Comparison of ENCODE assay signal across 8 mouse cellular contexts in the genomic region with DNA sequence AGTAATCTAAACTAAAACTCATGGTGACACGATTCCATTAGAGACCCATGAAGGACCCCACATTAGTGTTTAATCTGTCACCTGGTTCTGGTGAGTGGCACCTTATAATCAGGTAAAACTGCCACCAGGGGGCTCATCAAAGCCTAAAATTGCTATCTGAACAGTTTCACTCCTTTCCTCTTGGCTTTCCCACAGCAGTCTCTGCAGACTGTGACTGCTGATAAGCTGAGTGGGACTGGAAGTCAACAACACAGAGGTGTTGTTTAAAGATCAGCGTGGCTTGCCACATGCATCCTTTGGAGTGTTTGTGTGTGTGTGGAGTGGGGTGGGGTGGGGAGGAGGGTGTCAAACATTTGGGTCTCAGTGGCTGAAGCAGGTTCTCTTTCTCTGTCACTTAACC.
DNase-seq lines count a peak whose midpoint lies in the region; ATAC-seq and TF ChIP-seq lines count a peak whose summit lies in the region.

No protein-coding gene starts in this region.

- 0 out of 2 replicates have a peak, but pooled peaks have one; percentile 38 for ATAC-seq in hindbrain, postnatal 0 days
- no peak for ATAC-seq in hindbrain, embryonic 13.5 days (ENCODE audit: low FRiP score)
- ATAC-seq in kidney, postnatal 0 days (replicated peaks; ENCODE audit: low FRiP score, low read depth) = no peak
- ATAC-seq in stomach, postnatal 0 days (ENCODE audit: low FRiP score, low TSS enrichment) = no peak
- no peak for ATAC-seq in monocyte, adult 5-6 weeks (replicated peaks; ENCODE audit: insufficient number of reproducible peaks, low FRiP score, low TSS enrichment, poor library complexity, severe bottlenecking)

- no peak overlapping the region for H3K9ac ChIP-seq in hindbrain, postnatal 0 days (replicated peaks; ENCODE audit: low read length)
- H3K9ac ChIP-seq in hindbrain, embryonic 13.5 days = no peak overlapping the region
- H3K9ac ChIP-seq in kidney, postnatal 0 days (ENCODE audit: low read depth, low read length) = no peak overlapping the region
- no peak overlapping the region for H3K9ac ChIP-seq in stomach, postnatal 0 days (ENCODE audit: low read length)

- H3K27me3 ChIP-seq in hindbrain, postnatal 0 days (ENCODE audit: insufficient read depth, low read length) = no peaks in the 10 kb centered on the region
- no peaks in the 10 kb centered on the region for H3K27me3 ChIP-seq in hindbrain, embryonic 13.5 days
- no peaks in the 10 kb centered on the region for H3K27me3 ChIP-seq in kidney, postnatal 0 days (ENCODE audit: insufficient read depth, low read length)
- H3K27me3 ChIP-seq in stomach, postnatal 0 days (ENCODE audit: control insufficient read depth, insufficient read depth, low read length) = no peaks in the 10 kb centered on the region

- WGBS in hindbrain, postnatal 0 days = 58% methylated on average over 2 of the region's 2 CpGs
- WGBS in hindbrain, embryonic 13.5 days = 63% methylated on average over 2 of the region's 2 CpGs
- 53% methylated on average over 2 of the region's 2 CpGs for WGBS in kidney, postnatal 0 days
- WGBS in stomach, postnatal 0 days = 22% methylated on average over 2 of the region's 2 CpGs

- H3K27ac ChIP-seq in hindbrain, postnatal 0 days = no peak overlapping the region
- H3K27ac ChIP-seq in hindbrain, embryonic 13.5 days = no peak overlapping the region
- no peak overlapping the region for H3K27ac ChIP-seq in kidney, postnatal 0 days
- no peak overlapping the region for H3K27ac ChIP-seq in stomach, postnatal 0 days (replicated peaks)

- TF ChIP-seq CTCF in hindbrain, postnatal 0 days (IDR thresholded peaks at IDR 0.05; ENCODE audit: low read depth) = peak; percentile 43
- peak; percentile 42; the same call in 1 of the 2 replicates for TF ChIP-seq CTCF in kidney, postnatal 0 days (IDR thresholded peaks at IDR 0.05; ENCODE audit: low read depth)
- peak; percentile 37 for TF ChIP-seq CTCF in stomach, postnatal 0 days (IDR thresholded peaks at IDR 0.05; ENCODE audit: low read depth)

- no peak overlapping the region for H3K4me3 ChIP-seq in hindbrain, postnatal 0 days (ENCODE audit: low read length)
- H3K4me3 ChIP-seq in hindbrain, embryonic 13.5 days = no peak overlapping the region
- H3K4me3 ChIP-seq in kidney, postnatal 0 days (replicated peaks; ENCODE audit: low read depth, low read length) = no peak overlapping the region
- H3K4me3 ChIP-seq in stomach, postnatal 0 days (ENCODE audit: low read depth, low read length) = no peak overlapping the region

- peak; percentile 51 for DNase-seq in hindbrain, postnatal 0 days (ENCODE audit: low spot score)
- peak; percentile 35 to 43 for DNase-seq in right cerebral cortex, adult 2 months (ENCODE audit: low spot score in 2 of 2)
- DNase-seq in right cerebral cortex, postnatal 36 days (ENCODE audit: low spot score in 2 of 2) = no peak
- DNase-seq in kidney, postnatal 0 days (ENCODE audit: low spot score) = peak; percentile 39
- no peak for DNase-seq in stomach, postnatal 0 days (ENCODE audit: low spot score)
- DNase-seq in ovary, adult 18-20 months (ENCODE audit: low spot score) = no peak

- H3K9me3 ChIP-seq in hindbrain, postnatal 0 days (ENCODE audit: low read length) = no peaks in the 10 kb centered on the region
- no peaks in the 10 kb centered on the region for H3K9me3 ChIP-seq in hindbrain, embryonic 13.5 days
- H3K9me3 ChIP-seq in kidney, postnatal 0 days (replicated peaks; ENCODE audit: low read length) = no peaks in the 10 kb centered on the region
- H3K9me3 ChIP-seq in stomach, postnatal 0 days (ENCODE audit: control insufficient read depth, low read length) = no peaks in the 10 kb centered on the region

- no peaks in the 10 kb centered on the region for H3K4me1 ChIP-seq in hindbrain, postnatal 0 days (ENCODE audit: insufficient read depth, low read length)
- peaks cover 3% of the 10 kb centered on the region; the same call in 1 of the 2 replicates for H3K4me1 ChIP-seq in hindbrain, embryonic 13.5 days (replicated peaks)
- no peaks in the 10 kb centered on the region for H3K4me1 ChIP-seq in kidney, postnatal 0 days (replicated peaks; ENCODE audit: insufficient read depth, low read length)
- H3K4me1 ChIP-seq in stomach, postnatal 0 days (replicated peaks; ENCODE audit: control insufficient read depth, insufficient read depth) = no peaks in the 10 kb centered on the region

- no peaks in the 10 kb centered on the region for H3K36me3 ChIP-seq in hindbrain, postnatal 0 days (ENCODE audit: insufficient read depth, low read length)
- no peaks in the 10 kb centered on the region for H3K36me3 ChIP-seq in hindbrain, embryonic 13.5 days
- no peaks in the 10 kb centered on the region for H3K36me3 ChIP-seq in kidney, postnatal 0 days (ENCODE audit: insufficient read depth, low read length)
- no peaks in the 10 kb centered on the region for H3K36me3 ChIP-seq in stomach, postnatal 0 days (ENCODE audit: control insufficient read depth, insufficient read depth, low read length)

- H3K4me2 ChIP-seq in hindbrain, postnatal 0 days (ENCODE audit: low read depth, low read length) = no peak overlapping the region
- H3K4me2 ChIP-seq in hindbrain, embryonic 13.5 days = no peak overlapping the region
- H3K4me2 ChIP-seq in kidney, postnatal 0 days (ENCODE audit: low read length) = no peak overlapping the region
- no peak overlapping the region for H3K4me2 ChIP-seq in stomach, postnatal 0 days (replicated peaks; ENCODE audit: low read depth)

- no peak for TF ChIP-seq EP300 in stomach, postnatal 0 days (optimal IDR thresholded peaks at IDR 0.05)

Comparison
In these comparisons a context has a peak if more than half of its experiments do, and no peak if none do; other contexts are left out.
1. DNase-seq: peak in hindbrain, postnatal 0 days (single experiment), right cerebral cortex, adult 2 months (2 of 2) and kidney, postnatal 0 days (single experiment); none in right cerebral cortex, postnatal 36 days (0 of 2), stomach, postnatal 0 days (single experiment) and ovary, adult 18-20 months (single experiment).
2. Peak in every context shown above with its lines, with median percentiles within 50 percentile points of each other: CTCF ChIP-seq.